ENCODE assay signal across 13 mouse cellular contexts in genomic region chr7:73330754-73331153, GRCm38 (mm10). TPM values are rescaled to one million over a fixed set of nuclear protein-coding genes. Genes with fewer than 3 reads are reported as not detected.
DNase-seq lines count a peak whose midpoint lies in the region; ATAC-seq and TF ChIP-seq lines count a peak whose summit lies in the region.
"Had no signal": no experiment of that assay in that cellular context is flagged by ENCODE, and none has a peak within 500 bp of the region (broad histone marks: within the 10 kb centered on the region; RNA-seq: fewer than 3 reads in every experiment).

No protein-coding gene starts in this region.

- H3K9me3 ChIP-seq in midbrain, embryonic 10.5 days (replicated peaks) = no peaks in the 10 kb centered on the region
- H3K9me3 ChIP-seq in midbrain, embryonic 15.5 days = no peaks in the 10 kb centered on the region
- no peaks in the 10 kb centered on the region for H3K9me3 ChIP-seq in hindbrain, embryonic 14.5 days (ENCODE audit: control insufficient read depth, low read length)
- no peaks in the 10 kb centered on the region for H3K9me3 ChIP-seq in intestine, embryonic 16.5 days (ENCODE audit: control insufficient read depth, low read length)
- H3K9me3 ChIP-seq: heart, embryonic 13.5 days; liver, embryonic 12.5 days had no signal

- TF ChIP-seq POLR2A in testis, adult 2 months (IDR thresholded peaks at IDR 0.05; ENCODE audit: control insufficient read depth, low read depth, low read length) = no peak

- no peak for ATAC-seq in midbrain, embryonic 15.5 days (replicated peaks)
- ATAC-seq in hindbrain, embryonic 14.5 days (ENCODE audit: low FRiP score) = no peak
- no peak for ATAC-seq in intestine, embryonic 16.5 days
- ATAC-seq: activated CD4-positive, CD25-positive, alpha-beta regulatory T cell, adult 4 months; liver, embryonic 12.5 days had no signal

- no peaks in the 10 kb centered on the region for H3K27me3 ChIP-seq in midbrain, embryonic 10.5 days (ENCODE audit: low read depth, poor library complexity, severe bottlenecking)
- H3K27me3 ChIP-seq in midbrain, embryonic 15.5 days (replicated peaks) = no peaks in the 10 kb centered on the region
- H3K27me3 ChIP-seq in testis, adult 2 months (ENCODE audit: control insufficient read depth, insufficient read depth, low read length) = no peaks in the 10 kb centered on the region
- H3K27me3 ChIP-seq in hindbrain, embryonic 14.5 days (ENCODE audit: control insufficient read depth, insufficient read depth, low read length) = no peaks in the 10 kb centered on the region
- H3K27me3 ChIP-seq in intestine, embryonic 16.5 days (replicated peaks; ENCODE audit: control insufficient read depth, insufficient read depth, low read length) = no peaks in the 10 kb centered on the region
- H3K27me3 ChIP-seq: liver, embryonic 12.5 days had no signal

- 94% methylated on average over 12 of the region's 12 CpGs for WGBS in midbrain, embryonic 10.5 days
- 92% methylated on average over 12 of the region's 12 CpGs for WGBS in midbrain, embryonic 15.5 days
- 95% methylated on average over 12 of the region's 12 CpGs for WGBS in hindbrain, embryonic 14.5 days
- WGBS in intestine, embryonic 16.5 days = 76% methylated on average over 12 of the region's 12 CpGs

- DNase-seq in gastrocnemius, postnatal 25 days = peak; percentile 77
- no peak for DNase-seq in gastrocnemius, postnatal 4 days (ENCODE audit: low spot score in 2 of 2)
- DNase-seq in midbrain, embryonic 10.5 days (ENCODE audit: low spot score) = no peak
- peak; percentile 42 to 58 for DNase-seq in left cerebral cortex, adult 9 months (ENCODE audit: low spot score in 2 of 2)
- DNase-seq in hindbrain, embryonic 14.5 days (ENCODE audit: low spot score) = no peak
- DNase-seq: kidney, postnatal 36 days had no signal

- no peaks in the 10 kb centered on the region for H3K36me3 ChIP-seq in midbrain, embryonic 10.5 days
- no peaks in the 10 kb centered on the region for H3K36me3 ChIP-seq in midbrain, embryonic 15.5 days (replicated peaks)
- no peaks in the 10 kb centered on the region for H3K36me3 ChIP-seq in testis, adult 2 months (ENCODE audit: control insufficient read depth, insufficient read depth, low read length)
- H3K36me3 ChIP-seq in hindbrain, embryonic 14.5 days (replicated peaks; ENCODE audit: control insufficient read depth, insufficient read depth) = no peaks in the 10 kb centered on the region
- H3K36me3 ChIP-seq in intestine, embryonic 16.5 days (ENCODE audit: control insufficient read depth, insufficient read depth, low read length) = no peaks in the 10 kb centered on the region
- H3K36me3 ChIP-seq: heart, embryonic 13.5 days; liver, embryonic 12.5 days had no signal

- no peak overlapping the region for H3K9ac ChIP-seq in midbrain, embryonic 15.5 days
- no peak overlapping the region for H3K9ac ChIP-seq in hindbrain, embryonic 14.5 days
- no peak overlapping the region for H3K9ac ChIP-seq in intestine, embryonic 16.5 days (ENCODE audit: low read depth, low read length)
- H3K9ac ChIP-seq: heart, embryonic 13.5 days; liver, embryonic 12.5 days had no signal

- 0 out of 2 replicates have a peak overlapping the region, but pooled peaks have one; percentile 46 for H3K27ac ChIP-seq in midbrain, embryonic 10.5 days (replicated peaks)
- H3K27ac ChIP-seq in midbrain, embryonic 15.5 days = no peak overlapping the region
- peak overlapping the region; percentile 1; the same call in 1 of the 2 replicates for H3K27ac ChIP-seq in testis, adult 2 months (ENCODE audit: control insufficient read depth, insufficient read depth, low read depth, low read length)
- H3K27ac ChIP-seq in hindbrain, embryonic 14.5 days = no peak overlapping the region
- H3K27ac ChIP-seq in intestine, embryonic 16.5 days (ENCODE audit: low read length) = no peak overlapping the region; the same call in 1 of the 2 replicates
- H3K27ac ChIP-seq: heart, embryonic 13.5 days; liver, embryonic 12.5 days had no signal

- H3K4me3 ChIP-seq in midbrain, embryonic 10.5 days = no peak overlapping the region
- H3K4me3 ChIP-seq in midbrain, embryonic 15.5 days = no peak overlapping the region
- no peak overlapping the region for H3K4me3 ChIP-seq in testis, adult 2 months (ENCODE audit: control insufficient read depth, low read depth, low read length)
- no peak overlapping the region for H3K4me3 ChIP-seq in hindbrain, embryonic 14.5 days (replicated peaks; ENCODE audit: low read length)
- H3K4me3 ChIP-seq in intestine, embryonic 16.5 days (ENCODE audit: low read length) = no peak overlapping the region
- H3K4me3 ChIP-seq: heart, embryonic 13.5 days; liver, embryonic 12.5 days had no signal

- no peak for TF ChIP-seq CTCF in testis, adult 2 months (IDR thresholded peaks at IDR 0.05; ENCODE audit: control insufficient read depth, insufficient read depth, insufficient replicate concordance, low read depth, low read length)

- H3K4me1 ChIP-seq in midbrain, embryonic 10.5 days = peaks cover 49% of the 10 kb centered on the region
- H3K4me1 ChIP-seq in midbrain, embryonic 15.5 days = peaks cover 15% of the 10 kb centered on the region
- H3K4me1 ChIP-seq in testis, adult 2 months (ENCODE audit: control insufficient read depth, insufficient read depth, low read length) = peaks cover 5% of the 10 kb centered on the region; the same call in 1 of the 2 replicates
- peaks cover 22% of the 10 kb centered on the region for H3K4me1 ChIP-seq in hindbrain, embryonic 14.5 days (replicated peaks; ENCODE audit: control insufficient read depth, insufficient read depth, low read length)
- H3K4me1 ChIP-seq in intestine, embryonic 16.5 days (ENCODE audit: control insufficient read depth, insufficient read depth, low read length) = peaks cover 31% of the 10 kb centered on the region
- H3K4me1 ChIP-seq: liver, embryonic 12.5 days had no signal

- no peak overlapping the region for H3K4me2 ChIP-seq in midbrain, embryonic 15.5 days
- H3K4me2 ChIP-seq in hindbrain, embryonic 14.5 days (replicated peaks) = no peak overlapping the region
- no peak overlapping the region for H3K4me2 ChIP-seq in intestine, embryonic 16.5 days (ENCODE audit: low read depth, low read length)
- H3K4me2 ChIP-seq: heart, embryonic 13.5 days; liver, embryonic 12.5 days had no signal

RNA-seq across cellular contexts. Expression of gene Rgma, which starts 44.6 kb away (rescaled TPM):
- total RNA-seq in gastrocnemius, postnatal 25 days (2021) = 10 to 100 TPM; 39.1 to 54.7 TPM
- 10 to 100 TPM; 94.6 to 97.6 TPM for total RNA-seq in gastrocnemius, postnatal 4 days (2021)
- polyA plus RNA-seq in midbrain, embryonic 10.5 days (2016; fragmentation: Nextera tagmentation; extraction: Ambion mirVana) = 51.2 and 65.4 TPM in 2 replicates
- 46.6 and 50.4 TPM in 2 replicates for polyA plus RNA-seq in midbrain, embryonic 15.5 days (2015; fragmentation: Nextera tagmentation; extraction: Ambion mirVana)
- polyA plus RNA-seq in testis, adult 2 months (2012; rRNA removed) = 8.5 and 9.3 TPM in 2 replicates
- polyA plus RNA-seq in hindbrain, embryonic 14.5 days (2014; fragmentation: Nextera tagmentation; extraction: Ambion mirVana) = 46.3 and 46.7 TPM in 2 replicates
- polyA plus RNA-seq in intestine, embryonic 16.5 days (2015; fragmentation: Nextera tagmentation; extraction: Ambion mirVana) = 5.3 and 5.8 TPM in 2 replicates
- total RNA-seq: megakaryocyte, adult 5-6 weeks had no signal
- polyA plus RNA-seq: activated CD4-positive, CD25-positive, alpha-beta regulatory T cell, adult 4 months had no signal

Comparison
In these comparisons a context has a peak if more than half of its experiments do, and no peak if none do; other contexts are left out.
1. DNase-seq: peak in gastrocnemius, postnatal 25 days (single experiment) and left cerebral cortex, adult 9 months (2 of 2); none in gastrocnemius, postnatal 4 days (0 of 2), midbrain, embryonic 10.5 days (single experiment) and hindbrain, embryonic 14.5 days (single experiment).
2. H3K27ac ChIP-seq: peak in midbrain, embryonic 10.5 days (single experiment) and testis, adult 2 months (single experiment); none in midbrain, embryonic 15.5 days (single experiment), hindbrain, embryonic 14.5 days (single experiment) and intestine, embryonic 16.5 days (single experiment).